Mouse (Mus musculus) midbrain, postnatal 0 days (tissue): ENCODE measurements around the gene Nedd4. TPM values are rescaled to one million over a fixed set of nuclear protein-coding genes. Genes with fewer than 3 reads are reported as not detected.
A peak's percentile ranks its signal among the peaks of the same experiment; 100 is the strongest.

Source experiments
- ATAC-seq: fragments of 200-750 bp; cut with Nextera tagmentation; 2 replicates; pipeline ENCODE4 v1.8.0; 2017; ENCODE audit warnings: moderate number of reproducible peaks, mild to moderate bottlenecking, moderate TSS enrichment, moderate library complexity; ENCODE audit not compliant: low FRiP score
- DNase-seq: peaks from one replicate; pipeline ENCODE4 v3.0.0-alpha.2; 2015; ENCODE audit warnings: low spot score
- H3K27ac ChIP-seq: fragments of 300-500 bp; sonication (generic); 2 replicates; pipeline ENCODE4 v1.5.1; 2014; ENCODE audit warnings: low read depth, mild to moderate bottlenecking, low read length, mixed read lengths
- H3K27me3 ChIP-seq: fragments of 300-500 bp; sonication (generic); 2 replicates; pipeline ENCODE4 v1.6.1; 2014; ENCODE audit warnings: low read length, control low read depth, mixed read lengths; ENCODE audit not compliant: insufficient read depth
- H3K36me3 ChIP-seq: fragments of 300-500 bp; sonication (generic); 2 replicates; pipeline ENCODE4 v1.6.1; 2014; ENCODE audit warnings: low read length, control low read depth, mixed read lengths; ENCODE audit not compliant: insufficient read depth
- H3K4me1 ChIP-seq: fragments of 300-500 bp; sonication (generic); 2 replicates; pipeline ENCODE4 v1.6.1; 2014; ENCODE audit warnings: mild to moderate bottlenecking, control low read depth, antibody characterized with exemption, low read length, mixed read lengths; ENCODE audit not compliant: insufficient read depth
- H3K4me2 ChIP-seq: fragments of 300-500 bp; sonication (generic); 2 replicates; pipeline ENCODE4 v1.6.1; 2014; ENCODE audit warnings: low read depth, mild to moderate bottlenecking, low read length, mixed read lengths; ENCODE audit not compliant: poor library complexity, severe bottlenecking
- H3K4me3 ChIP-seq: fragments of 300-500 bp; sonication (generic); 2 replicates; pipeline ENCODE4 v1.5.1; 2014; ENCODE audit warnings: low read depth, mild to moderate bottlenecking, low read length, moderate library complexity
- H3K9ac ChIP-seq: fragments of 300-500 bp; sonication (generic); replicated peaks from 2 replicates; pipeline ENCODE4 v1.6.1; 2014; ENCODE audit warnings: mild to moderate bottlenecking, low read length, moderate library complexity, mixed read lengths; ENCODE audit not compliant: poor library complexity, severe bottlenecking
- H3K9me3 ChIP-seq: fragments of 300-500 bp; sonication (generic); 2 replicates; pipeline ENCODE4 v1.6.1; 2016; ENCODE audit warnings: low read length, control low read depth
- CTCF ChIP-seq: IDR thresholded peaks from 2 replicates; pipeline ENCODE4 v1.5.1; 2016; ENCODE audit warnings: antibody characterized with exemption, mild to moderate bottlenecking
- WGBS: fragments of 180-500 bp; shearing (Covaris S2); extraction: QIAGEN DNeasy Blood & Tissue Kit; methylation state at CpG from one replicate; pipeline ENCODE4 v1.1.7; 2014; 5-methylcytosine and 5-hydroxymethylcytosine counted together
- polyA plus RNA-seq: library from polyadenylated mRNA; unstranded; fragments of >200 nt; fragmentation: Nextera tagmentation; extraction: Ambion mirVana; gene quantifications from 2 replicates; pipeline ENCODE4 v1.2.1, GENCODE M21; 2015
- total RNA-seq: library from RNA; depleted of rRNA; stranded (reverse); fragments of >200 nt; gene quantifications from 2 replicates; pipeline ENCODE4 v1.2.3, GENCODE M21; 2014

The Nedd4 gene
- total and polyA plus RNA-seq, 2 experiments from 2014 or later: 321 to 432 TPM

DNA sequence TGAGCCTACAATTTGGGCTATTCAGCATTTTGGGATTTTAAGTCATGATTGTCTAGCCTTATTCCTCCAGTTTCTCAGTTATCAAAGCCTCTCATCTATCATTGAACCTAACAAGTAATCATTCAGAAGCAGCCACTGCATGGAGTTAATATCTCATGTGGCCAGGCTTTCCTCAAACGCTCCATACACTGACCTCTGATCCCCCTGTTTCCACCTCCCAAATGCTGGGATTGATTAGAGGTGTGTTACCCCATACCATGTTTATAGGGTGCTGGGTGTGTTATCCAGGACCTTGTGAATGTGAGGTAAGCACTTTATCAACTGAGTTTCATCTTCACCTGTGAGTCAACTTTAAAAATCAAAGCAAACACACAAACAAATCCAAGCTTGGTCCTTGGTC is 28.7 kb downstream of the Nedd4 start:
- Histone ChIP-seq H3K36me3 (peaks cover 38% of the 10 kb centered on the region), H3K4me3 (no peak overlapping the region), H3K4me2 (no peak overlapping the region), H3K4me1 (peaks cover 7% of the 10 kb centered on the region; the same call in 1 of the 2 replicates), H3K9me3 (no peaks in the 10 kb centered on the region), H3K9ac (no peak overlapping the region), H3K27me3 (no peaks in the 10 kb centered on the region), H3K27ac (no peak overlapping the region)
- WGBS: 80% methylated on average over 1 of the region's 1 CpGs
- no peak for TF ChIP-seq CTCF
- DNase-seq (no peak), ATAC-seq (no peak)

GRCm38 (mm10) chr9:72691942-72692341 is 29.8 kb downstream of the Nedd4 start:
- no peak overlapping the region for H3K4me3 ChIP-seq
- no peak for TF ChIP-seq CTCF
- peaks cover 30% of the 10 kb centered on the region for H3K36me3 ChIP-seq
- no peak overlapping the region for H3K27ac ChIP-seq
- H3K9ac ChIP-seq: no peak overlapping the region
- 76% methylated on average over 5 of the region's 5 CpGs for WGBS
- no peak overlapping the region for H3K4me2 ChIP-seq
- H3K9me3 ChIP-seq: no peaks in the 10 kb centered on the region
- ATAC-seq (no peak), DNase-seq (no peak)
- no peaks in the 10 kb centered on the region for H3K27me3 ChIP-seq
- peaks cover 7% of the 10 kb centered on the region; the same call in 1 of the 2 replicates for H3K4me1 ChIP-seq

DNA sequence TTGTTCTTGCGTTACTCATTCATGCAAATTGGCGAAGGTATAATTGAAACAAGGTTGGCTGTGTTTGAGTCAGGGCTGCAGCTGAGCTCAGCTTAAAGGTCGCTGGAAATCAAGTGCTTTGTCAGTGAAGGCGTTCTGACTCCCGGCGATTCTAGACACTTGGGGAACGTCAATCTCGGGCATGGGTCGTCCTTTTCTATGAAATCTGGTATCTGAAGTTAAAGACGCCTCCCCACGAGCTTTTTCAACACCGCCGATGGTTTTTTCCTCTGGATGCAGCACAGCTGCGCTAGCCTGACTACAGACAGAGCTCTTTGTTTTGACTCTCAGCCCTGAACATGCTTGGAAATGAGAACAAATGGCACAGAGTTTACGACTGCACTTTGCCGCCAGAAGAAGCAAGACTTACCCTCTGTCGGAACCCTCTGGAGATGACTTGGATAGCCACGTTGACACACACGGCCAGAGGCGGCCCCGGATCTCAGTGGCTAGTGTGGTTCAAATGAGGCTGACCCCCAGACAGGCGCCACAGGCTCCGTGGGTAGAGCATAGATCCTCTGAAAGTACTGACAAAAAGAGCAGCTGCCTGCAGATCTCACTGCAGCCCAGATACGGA is 31.0 kb downstream of the Nedd4 start:
- H3K9ac ChIP-seq: no peak overlapping the region
- H3K9me3 ChIP-seq: no peaks in the 10 kb centered on the region
- DNase-seq (peak; percentile 28), ATAC-seq (no peak)
- H3K27me3 ChIP-seq: no peaks in the 10 kb centered on the region
- H3K36me3 ChIP-seq: peaks cover 27% of the 10 kb centered on the region
- no peak overlapping the region for H3K4me3 ChIP-seq
- TF ChIP-seq CTCF: no peak
- H3K27ac ChIP-seq: peak overlapping the region; percentile 65
- peaks cover 7% of the 10 kb centered on the region; the same call in 1 of the 2 replicates for H3K4me1 ChIP-seq
- 57% methylated on average over 24 of the region's 24 CpGs for WGBS
- H3K4me2 ChIP-seq: peak overlapping the region; percentile 9; the same call in 1 of the 2 replicates

GRCm38 (mm10) chr9:72693861-72694260 is 31.7 kb downstream of the Nedd4 start:
- H3K4me2 ChIP-seq: no peak overlapping the region

DNA sequence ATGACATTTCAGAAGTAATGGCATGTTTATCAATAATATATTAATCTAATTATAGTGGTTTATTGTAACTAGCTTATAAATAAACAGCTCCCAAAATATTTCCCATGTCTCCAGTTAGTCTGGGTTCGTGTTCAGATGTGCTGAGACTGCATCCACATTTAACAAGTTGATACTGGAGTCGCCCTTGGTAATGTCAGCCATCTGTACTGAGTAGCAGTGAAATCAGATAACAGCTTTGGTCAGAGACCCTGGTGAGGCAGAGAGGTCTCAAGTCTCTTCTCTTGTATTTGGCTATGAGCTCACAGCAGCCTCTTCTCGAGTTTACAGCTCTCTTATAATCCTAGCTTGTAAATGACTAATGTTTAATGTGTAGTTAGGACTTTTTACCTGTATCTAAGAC is 34.4 kb downstream of the Nedd4 start:
- WGBS: 69% methylated on average over 3 of the region's 3 CpGs
- ATAC-seq: no peak
- H3K4me1 ChIP-seq: peaks cover 20% of the 10 kb centered on the region; the same call in 1 of the 2 replicates

More at GRCm38 (mm10) chr9:72693861-72694260, 31.7 kb downstream of the Nedd4 start:
- WGBS: 85% methylated on average over 14 of the region's 14 CpGs
- Histone ChIP-seq H3K9me3 (no peaks in the 10 kb centered on the region), H3K27ac (peak overlapping the region; percentile 65; the same call in 1 of the 2 replicates), H3K9ac (no peak overlapping the region), H3K36me3 (peaks cover 25% of the 10 kb centered on the region), H3K4me3 (no peak overlapping the region), H3K4me1 (peaks cover 11% of the 10 kb centered on the region; the same call in 1 of the 2 replicates), H3K27me3 (no peaks in the 10 kb centered on the region)
- TF ChIP-seq CTCF: no peak
- no peak for ATAC-seq
- no peak for DNase-seq

DNA sequence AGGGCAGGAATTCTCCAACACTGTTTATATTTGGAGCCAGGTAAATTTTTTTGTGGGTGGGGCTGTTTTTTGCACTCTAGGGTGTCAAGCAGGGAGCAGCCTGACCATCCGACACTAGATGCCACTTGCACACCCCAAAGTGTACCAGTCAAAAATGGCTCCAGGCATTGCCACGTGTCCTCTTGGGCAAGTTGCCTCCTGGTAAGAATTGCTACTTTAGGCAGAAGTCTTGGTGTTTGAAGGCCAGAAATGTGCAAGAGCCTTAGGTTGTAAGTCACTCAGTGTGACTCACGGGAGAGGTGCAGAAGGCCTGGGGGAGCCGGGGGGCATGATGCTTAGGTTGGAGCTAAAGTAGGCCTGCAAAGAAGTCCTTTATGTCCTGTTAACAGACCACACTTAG is 35.6 kb downstream of the Nedd4 start:
- H3K36me3 ChIP-seq: peaks cover 16% of the 10 kb centered on the region

More for the DNA sequence above, 34.4 kb downstream of the Nedd4 start:
- Histone ChIP-seq H3K9me3 (no peaks in the 10 kb centered on the region), H3K27ac (no peak overlapping the region), H3K4me2 (no peak overlapping the region), H3K9ac (no peak overlapping the region), H3K4me3 (no peak overlapping the region), H3K36me3 (peaks cover 16% of the 10 kb centered on the region), H3K27me3 (no peaks in the 10 kb centered on the region)
- no peak for DNase-seq
- no peak for TF ChIP-seq CTCF

More for the DNA sequence above, 35.6 kb downstream of the Nedd4 start:
- Histone ChIP-seq H3K27ac (no peak overlapping the region), H3K4me3 (no peak overlapping the region), H3K4me2 (no peak overlapping the region), H3K9ac (no peak overlapping the region), H3K9me3 (no peaks in the 10 kb centered on the region), H3K4me1 (peaks cover 20% of the 10 kb centered on the region; the same call in 1 of the 2 replicates), H3K27me3 (no peaks in the 10 kb centered on the region)
- no peak for DNase-seq
- WGBS: 88% methylated on average over 4 of the region's 4 CpGs
- no peak for ATAC-seq
- no peak for TF ChIP-seq CTCF
